Mouse (Mus musculus) left cerebral cortex, adult 8-10 months (tissue): ENCODE data around the gene Qdpr. TPM values are rescaled to one million over a fixed set of nuclear protein-coding genes. Genes with fewer than 3 reads are reported as not detected.

ENCODE experiments used
- DNase-seq, 2 experiments: peaks; one replicate each; pipeline ENCODE4 v3.0.0; 2022; ENCODE audit warnings: low spot score in 2 of 2
- total RNA-seq, 4 experiments: library from RNA; stranded (reverse); gene quantifications; 2 replicates each; pipeline ENCODE4 v1.2.4; 2022

Gene Qdpr
- total RNA-seq, result 100 to 1,000 TPM; 198 to 242 (median 219) TPM

- peak; percentile 73 to 98 for DNase-seq
Observed at GRCm38 (mm10) chr5:45449831-45450716, at the start of gene Qdpr. Qdpr (minus strand) TSS chr5:45450236.

GRCm38 (mm10) chr5:45497564-45497963 is 47.5 kb upstream of the Qdpr start:
- no peak for DNase-seq

- DNase-seq, result no peak
Observed at GRCm38 (mm10) chr5:45496930-45497550, 47.0 kb upstream of the Qdpr start.

- no peak for DNase-seq
Observed at GRCm38 (mm10) chr5:45496479-45496878, 46.4 kb upstream of the Qdpr start.

GRCm38 (mm10) chr5:45496042-45496441 is 46.0 kb upstream of the Qdpr start:
- DNase-seq, result no peak

- no peak for DNase-seq
Observed at GRCm38 (mm10) chr5:45495429-45495975, 45.5 kb upstream of the Qdpr start.

- no peak for DNase-seq
Observed at GRCm38 (mm10) chr5:45494093-45494755, 44.2 kb upstream of the Qdpr start.

GRCm38 (mm10) chr5:45493191-45494092 is 43.4 kb upstream of the Qdpr start, which contains the start of gene Lap3:
Lap3 (plus strand) TSS chr5:45493374.
- DNase-seq, result peak; percentile 87 to 97

- DNase-seq, result no peak
Observed at GRCm38 (mm10) chr5:45491776-45492175, 41.7 kb upstream of the Qdpr start.

GRCm38 (mm10) chr5:45483654-45484053 is 33.6 kb upstream of the Qdpr start:
- no peak for DNase-seq

- DNase-seq, result no peak
Observed at GRCm38 (mm10) chr5:45482607-45483006, 32.6 kb upstream of the Qdpr start.

- DNase-seq, result no peak
Observed at GRCm38 (mm10) chr5:45481125-45481524, 31.1 kb upstream of the Qdpr start.

- DNase-seq, result no peak
Observed at GRCm38 (mm10) chr5:45480066-45480465, 30.0 kb upstream of the Qdpr start.

GRCm38 (mm10) chr5:45477601-45478000 is 27.6 kb upstream of the Qdpr start:
- DNase-seq, result peak in 1 of 2 experiments; percentile 33

GRCm38 (mm10) chr5:45476288-45476687 is 26.3 kb upstream of the Qdpr start:
- peak in 1 of 2 experiments; percentile 33 for DNase-seq

- no peak for DNase-seq
Observed at GRCm38 (mm10) chr5:45475771-45476170, 25.7 kb upstream of the Qdpr start.

GRCm38 (mm10) chr5:45474758-45475157 is 24.7 kb upstream of the Qdpr start:
- no peak for DNase-seq

GRCm38 (mm10) chr5:45474215-45474614 is 24.2 kb upstream of the Qdpr start:
- DNase-seq, result no peak

GRCm38 (mm10) chr5:45473521-45473920 is 23.5 kb upstream of the Qdpr start:
- no peak for DNase-seq

GRCm38 (mm10) chr5:45472880-45473450 is 22.9 kb upstream of the Qdpr start:
- DNase-seq, result peak in 1 of 2 experiments; percentile 64
